Mouse (Mus musculus) liver, embryonic 14.5 days (tissue): ENCODE measurements at regions not wholly inside any gene's neighbourhood (a gene's known extent, or its start where the extent isn't known, plus 50 kb on each side); places are given as distances from the start of the nearest gene placed in this dataset.

Experiments
- CTCF ChIP-seq: IDR thresholded peaks from 2 replicates; pipeline ENCODE4 v1.5.1; 2016; ENCODE audit warnings: antibody characterized with exemption, low read depth, control low read depth
- EP300 ChIP-seq: IDR thresholded peaks from 2 replicates; pipeline ENCODE4 v1.6.1; 2016; ENCODE audit warnings: antibody characterized with exemption, low read depth

DNA sequence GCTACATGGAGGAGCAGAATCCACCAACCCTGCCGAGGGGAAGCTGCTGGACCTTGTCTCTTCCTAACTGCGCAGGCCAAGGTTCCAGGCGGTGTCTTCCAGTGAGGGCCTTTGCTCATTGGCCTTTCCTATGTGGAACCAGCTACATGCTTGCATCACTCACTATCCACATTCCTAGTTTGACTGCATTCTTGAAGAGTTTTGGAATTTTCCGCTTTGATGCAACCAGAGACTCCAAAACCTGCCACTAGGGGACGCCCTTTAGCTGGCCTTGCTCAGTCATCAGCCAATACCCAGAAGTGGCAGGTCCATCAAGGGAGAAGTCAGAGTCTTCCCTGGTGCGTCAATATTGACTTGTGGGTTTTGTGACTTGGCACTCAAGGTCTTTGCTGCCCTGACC is 112.8 kb upstream of the Zfp706 start:
- TF ChIP-seq EP300 (no peak), CTCF (peak; percentile 92)
